Mouse (Mus musculus) thymus, postnatal 4 days (tissue): ENCODE data around the gene Caly.

ENCODE experiments used
- DNase-seq: peaks from one replicate; pipeline ENCODE4 v3.0.0; 2021

The Caly gene

DNA sequence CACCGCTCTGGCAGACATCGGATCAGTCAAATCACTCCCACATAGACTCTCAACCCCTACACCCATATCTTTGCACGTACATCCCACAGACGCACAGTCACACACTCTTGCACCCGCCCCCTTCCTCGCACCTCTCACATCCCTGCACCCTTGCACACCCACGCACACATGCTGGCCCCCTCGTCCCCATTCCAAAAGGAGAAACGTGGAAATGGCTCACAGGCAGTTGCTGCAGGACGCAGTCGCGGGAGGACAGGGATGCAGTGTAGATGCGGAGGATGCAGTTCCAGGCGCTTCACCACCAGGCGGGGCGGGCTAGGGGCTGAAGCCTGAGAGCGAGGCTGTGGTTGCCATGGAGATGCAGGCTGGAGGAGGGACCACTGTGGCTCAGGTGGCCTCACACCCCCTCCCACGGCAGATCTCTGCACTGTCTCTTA, at the start of gene Caly:
Caly (minus strand) TSS at position 307 of the 437 bp plus-strand sequence.
- peak; percentile 77 for DNase-seq

DNA sequence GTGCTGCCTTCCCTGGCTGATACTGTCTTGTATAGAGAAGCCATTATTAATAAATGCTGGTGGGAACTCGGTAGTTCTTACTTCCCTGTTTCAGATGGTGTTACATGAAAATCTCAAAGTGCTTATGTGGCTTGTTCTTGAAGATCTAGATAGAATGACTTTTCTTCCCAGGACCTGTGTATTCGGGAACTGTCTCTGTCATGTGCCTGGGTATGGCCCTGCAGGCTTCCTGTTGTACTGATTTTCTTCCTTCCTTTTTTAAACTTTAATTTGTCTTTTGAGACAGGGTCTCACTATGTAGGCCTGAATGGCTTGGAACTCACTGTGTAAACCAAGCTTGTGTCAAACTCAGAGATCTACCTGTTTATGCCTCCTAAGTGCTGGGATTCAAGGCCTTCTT, 45.6 kb upstream of the Caly start:
- DNase-seq: no peak

DNA sequence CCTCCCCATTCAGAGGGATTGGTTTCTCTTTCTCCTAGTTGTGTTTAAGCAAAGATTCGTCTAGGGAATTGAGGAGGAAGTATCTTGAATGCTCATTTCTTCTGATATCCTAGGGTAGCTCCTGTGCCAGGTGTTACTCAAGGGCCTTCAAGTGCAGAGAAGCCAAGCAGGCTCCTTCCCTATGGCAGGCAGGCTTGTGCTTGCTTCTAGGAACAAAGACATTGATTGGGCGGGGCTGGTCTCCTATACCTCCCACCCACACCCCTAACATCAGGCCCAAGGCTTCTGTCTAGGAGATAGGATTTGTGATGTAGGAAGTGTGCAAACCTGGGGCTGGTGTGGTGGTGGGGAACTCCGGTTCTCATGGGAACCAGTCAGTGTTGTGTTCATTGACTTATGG, 44.6 kb upstream of the Caly start:
- no peak for DNase-seq

DNA sequence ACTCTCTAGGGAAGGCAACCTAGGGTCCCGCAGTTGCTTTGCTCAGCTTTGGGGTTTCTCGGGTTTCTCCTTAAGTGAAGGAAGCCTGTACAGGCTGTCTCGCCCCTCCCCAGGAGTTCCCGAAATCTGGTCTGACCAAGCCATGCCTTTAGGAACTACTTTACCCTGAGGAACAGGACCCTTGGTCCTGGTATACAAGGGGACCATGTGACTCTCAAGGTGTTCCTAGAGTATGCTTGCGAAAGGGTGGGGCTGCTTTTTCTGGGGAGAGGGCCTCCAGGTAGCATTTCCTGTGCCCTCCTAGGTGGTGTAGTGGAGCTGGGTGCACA, 43.6 kb upstream of the Caly start:
- DNase-seq: no peak

DNA sequence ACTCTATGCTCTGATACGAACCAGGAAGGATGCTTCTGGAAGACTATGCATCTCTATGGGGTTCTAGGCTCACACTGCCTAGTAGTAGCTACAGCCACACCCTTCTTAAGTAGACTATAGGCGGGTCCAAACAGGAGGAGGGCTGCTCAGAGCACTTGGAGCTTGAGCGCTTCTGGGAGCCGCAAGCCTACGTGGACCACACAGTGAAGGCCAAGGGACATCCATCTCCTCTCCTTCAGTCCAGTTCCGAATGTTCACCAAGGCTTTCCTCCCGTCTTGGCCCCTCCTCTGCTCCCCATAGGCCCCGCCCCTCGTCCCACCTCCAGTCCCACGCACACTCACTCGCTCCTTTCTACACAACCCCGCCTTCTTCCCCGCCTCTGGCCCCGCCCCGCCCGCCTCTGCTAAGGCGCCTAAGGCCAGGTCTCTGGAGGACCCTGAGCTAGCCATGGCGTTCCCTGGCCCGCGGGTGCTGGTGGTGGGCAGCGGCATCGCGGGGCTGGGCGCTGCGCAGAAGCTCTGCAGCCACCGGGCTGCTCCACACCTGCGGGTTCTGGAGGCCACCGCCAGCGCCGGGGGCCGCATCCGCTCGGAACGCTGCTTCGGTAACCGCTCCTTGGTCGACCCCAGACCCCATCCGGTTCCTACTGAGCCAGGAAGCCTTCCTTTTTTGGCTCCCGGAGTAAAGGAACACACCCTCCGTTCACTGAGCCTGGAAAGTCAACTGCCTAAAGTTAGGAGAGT, 43.1 kb upstream of the Caly start:
- DNase-seq: peak; percentile 96

DNA sequence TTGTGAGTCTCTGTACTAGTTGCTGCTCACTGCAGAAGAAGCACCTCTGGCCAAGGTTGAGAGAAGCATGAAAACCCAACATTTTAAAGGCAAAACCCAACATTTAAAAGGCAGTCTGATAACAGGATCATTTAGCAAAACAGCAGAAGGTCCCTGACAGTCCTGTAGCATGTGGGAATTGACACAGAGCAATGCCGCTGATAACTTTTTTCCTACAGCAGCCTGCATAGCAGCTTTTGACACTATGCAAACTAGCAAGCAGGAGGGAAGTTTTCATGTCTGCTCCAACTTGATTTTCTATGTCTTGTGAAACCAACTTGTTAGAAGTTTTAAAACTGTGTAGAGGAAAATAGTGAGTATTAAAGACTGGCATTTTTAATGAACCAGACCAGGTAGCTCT, 42.0 kb upstream of the Caly start:
- DNase-seq: no peak

DNA sequence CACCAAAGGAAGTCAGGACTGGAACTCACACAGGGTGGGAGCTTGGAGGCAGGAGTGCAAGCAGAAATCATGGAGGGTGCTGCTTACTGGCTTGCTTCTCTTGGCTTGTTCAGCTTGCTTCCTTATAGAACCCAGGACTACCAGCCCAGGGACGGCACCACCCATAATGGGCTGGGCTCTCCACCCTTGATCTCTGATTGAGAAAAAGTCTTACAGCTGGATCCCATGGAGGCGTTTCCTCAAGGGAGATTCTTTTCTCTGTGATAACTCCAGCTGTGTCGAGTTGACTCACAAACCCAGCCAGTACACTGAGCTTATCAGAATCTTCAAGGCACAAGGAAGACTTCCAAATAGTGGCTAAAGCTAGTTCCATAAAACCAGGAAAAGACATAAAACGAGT, 40.4 kb upstream of the Caly start:
- no peak for DNase-seq

DNA sequence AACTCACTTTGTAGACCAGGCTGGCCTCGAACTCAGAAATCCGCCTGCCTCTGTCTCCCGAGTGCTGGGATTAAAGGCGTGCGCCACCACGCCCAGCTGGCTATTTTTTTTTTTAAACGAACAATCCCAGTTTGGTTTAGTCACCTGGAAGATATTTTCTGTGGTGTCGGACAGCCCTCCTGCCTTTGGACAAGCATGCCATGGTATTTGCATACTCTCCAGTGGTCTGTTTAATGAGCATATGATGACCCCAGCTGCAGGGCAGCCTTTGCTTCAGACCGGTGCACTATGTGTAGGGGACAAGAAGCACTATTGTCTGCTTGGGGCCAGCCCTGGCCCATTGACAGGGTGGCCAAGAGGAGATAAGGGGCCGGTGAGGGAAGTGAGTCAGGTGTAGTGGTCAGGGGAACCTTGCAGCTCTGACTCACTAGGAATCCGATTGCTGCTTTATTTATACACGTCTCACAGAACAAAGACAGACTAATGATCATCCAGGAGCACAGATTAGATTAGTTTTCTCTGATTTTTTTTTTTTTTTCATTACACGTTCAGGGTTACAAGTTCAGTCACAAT, 39.1 kb upstream of the Caly start:
- DNase-seq: no peak

DNA sequence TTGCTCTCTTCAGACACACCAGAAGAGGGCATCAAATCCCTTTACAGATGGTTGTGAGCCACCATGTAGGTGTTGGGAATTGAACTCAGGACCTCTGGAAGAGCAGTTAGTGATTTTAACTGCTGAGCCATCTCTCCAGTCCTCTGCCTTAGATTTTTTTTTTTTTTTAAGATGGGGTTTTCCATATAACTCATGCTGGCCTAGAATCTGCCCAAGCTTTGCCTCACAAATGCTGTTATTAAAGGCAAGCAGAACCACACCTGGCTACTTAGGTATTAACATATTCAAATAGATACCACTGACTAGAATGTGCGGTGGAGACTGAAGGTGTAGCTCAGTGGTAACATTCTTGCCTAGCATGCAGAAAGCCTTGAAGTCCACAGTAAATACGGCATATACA, 38.1 kb upstream of the Caly start:
- DNase-seq: no peak

DNA sequence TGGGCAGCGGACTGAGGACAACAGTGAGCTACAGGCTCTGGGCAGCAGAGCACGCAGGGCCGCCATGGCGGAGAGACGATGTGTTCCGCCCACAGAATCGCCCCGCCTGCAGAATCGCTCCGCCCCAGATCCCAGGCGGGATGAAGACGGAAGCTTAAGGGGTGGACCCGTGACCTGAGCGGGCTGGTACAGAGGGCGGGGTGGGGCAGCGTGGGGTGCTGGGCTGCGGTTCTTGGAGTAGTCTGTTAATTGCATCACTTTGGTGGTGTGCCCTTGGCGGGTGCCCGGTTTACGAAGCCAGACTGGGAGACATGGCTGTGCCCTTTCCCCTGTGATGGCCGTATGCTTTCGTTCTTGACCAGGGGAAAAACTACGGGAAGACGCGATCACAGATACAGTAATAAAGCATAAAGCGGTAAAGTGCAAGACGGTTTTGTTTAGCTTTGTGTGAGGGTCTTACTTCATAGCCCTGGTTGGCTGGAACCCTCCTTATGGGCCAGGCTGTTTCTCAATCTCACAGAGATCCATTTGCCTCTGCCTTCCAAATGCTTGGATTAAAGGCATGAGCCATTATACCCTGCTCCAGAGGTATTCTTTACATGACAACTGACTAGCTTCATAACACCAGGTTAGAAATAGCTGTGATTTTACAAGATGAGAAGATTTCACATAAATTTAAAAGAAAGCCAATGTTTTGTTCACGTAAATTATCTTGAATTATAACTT, 34.1 kb upstream of the Caly start, which contains the start of gene Echs1:
Echs1 (minus strand) TSS at position 148 of the 726 bp plus-strand sequence.
- DNase-seq: peak; percentile 87

DNA sequence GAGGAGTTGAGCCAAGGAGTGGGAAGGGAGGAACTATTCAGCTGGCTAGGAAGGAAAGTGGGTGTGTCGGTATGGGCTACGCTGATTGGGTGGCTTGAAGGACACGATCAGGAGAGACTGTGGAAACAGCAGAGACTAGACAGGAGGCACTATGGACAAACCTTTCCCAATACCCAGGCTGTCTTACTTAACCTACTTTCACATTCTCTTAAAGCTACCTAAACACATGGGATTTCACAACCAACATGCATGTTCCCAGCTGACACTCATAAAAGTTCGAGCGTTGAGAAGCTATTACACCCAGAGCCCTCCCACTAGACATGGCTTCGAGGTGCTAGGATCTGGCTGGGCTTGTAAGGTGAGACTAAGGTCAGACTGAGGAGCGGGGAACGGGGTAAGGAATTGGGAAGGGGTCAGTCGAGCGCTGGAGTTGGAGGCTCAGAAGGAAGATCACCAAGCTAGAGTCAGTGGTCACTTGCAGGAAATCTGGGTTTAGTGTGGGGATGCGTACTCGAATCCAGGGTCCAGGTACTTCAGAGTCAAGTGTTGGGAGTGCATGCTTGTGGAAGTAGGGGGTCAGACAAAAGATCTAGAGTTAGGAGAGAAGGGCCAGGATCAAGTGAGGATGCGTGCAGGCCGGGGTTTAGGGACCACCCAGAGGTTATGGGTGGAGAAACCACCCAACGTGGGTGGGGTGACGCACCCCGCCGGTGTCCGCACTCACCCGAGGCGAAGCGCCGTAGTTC, 33.4 kb upstream of the Caly start, which contains the start of gene Paox:
Paox (plus strand) TSS at position 217 of the 746 bp plus-strand sequence.
- peak; percentile 15 for DNase-seq

DNA sequence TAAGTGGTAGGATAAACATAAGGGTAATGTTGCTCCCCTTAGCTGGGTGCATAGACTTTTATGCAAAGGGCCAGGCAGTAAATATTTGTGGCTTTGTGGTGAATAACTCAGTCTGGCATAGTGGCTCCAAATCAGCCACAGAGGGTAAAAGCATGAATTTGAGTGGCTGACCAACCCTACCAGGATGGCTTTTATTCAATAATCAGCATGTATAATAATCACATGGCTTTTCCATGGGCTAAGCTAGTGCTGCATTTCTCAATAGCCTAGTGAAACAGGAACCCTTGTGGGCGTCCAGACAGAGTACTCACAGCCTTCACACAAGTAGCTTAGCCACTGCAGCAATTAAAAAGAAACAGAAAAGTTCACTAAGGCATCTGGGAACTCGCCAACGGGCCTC, 29.6 kb upstream of the Caly start:
- DNase-seq: no peak

DNA sequence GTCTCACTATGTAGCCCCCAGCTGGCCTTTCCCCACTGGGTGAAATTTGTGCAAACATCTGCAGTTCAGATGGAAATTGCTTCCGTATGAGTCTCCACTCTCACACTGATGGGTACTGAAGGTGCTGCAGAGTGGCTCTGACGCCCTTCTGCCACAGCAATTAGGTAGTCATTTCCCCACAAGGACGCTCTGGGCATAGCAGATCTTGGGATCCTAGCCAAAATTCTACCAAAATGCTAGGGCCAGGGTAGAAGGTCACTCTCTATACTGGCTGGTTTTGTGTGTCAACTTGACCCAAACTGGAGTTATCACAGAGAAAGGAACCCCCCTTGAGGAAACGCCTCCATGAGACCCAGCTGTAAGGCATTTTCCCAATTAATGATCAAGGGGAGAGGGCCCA, 21.7 kb upstream of the Caly start:
- no peak for DNase-seq

DNA sequence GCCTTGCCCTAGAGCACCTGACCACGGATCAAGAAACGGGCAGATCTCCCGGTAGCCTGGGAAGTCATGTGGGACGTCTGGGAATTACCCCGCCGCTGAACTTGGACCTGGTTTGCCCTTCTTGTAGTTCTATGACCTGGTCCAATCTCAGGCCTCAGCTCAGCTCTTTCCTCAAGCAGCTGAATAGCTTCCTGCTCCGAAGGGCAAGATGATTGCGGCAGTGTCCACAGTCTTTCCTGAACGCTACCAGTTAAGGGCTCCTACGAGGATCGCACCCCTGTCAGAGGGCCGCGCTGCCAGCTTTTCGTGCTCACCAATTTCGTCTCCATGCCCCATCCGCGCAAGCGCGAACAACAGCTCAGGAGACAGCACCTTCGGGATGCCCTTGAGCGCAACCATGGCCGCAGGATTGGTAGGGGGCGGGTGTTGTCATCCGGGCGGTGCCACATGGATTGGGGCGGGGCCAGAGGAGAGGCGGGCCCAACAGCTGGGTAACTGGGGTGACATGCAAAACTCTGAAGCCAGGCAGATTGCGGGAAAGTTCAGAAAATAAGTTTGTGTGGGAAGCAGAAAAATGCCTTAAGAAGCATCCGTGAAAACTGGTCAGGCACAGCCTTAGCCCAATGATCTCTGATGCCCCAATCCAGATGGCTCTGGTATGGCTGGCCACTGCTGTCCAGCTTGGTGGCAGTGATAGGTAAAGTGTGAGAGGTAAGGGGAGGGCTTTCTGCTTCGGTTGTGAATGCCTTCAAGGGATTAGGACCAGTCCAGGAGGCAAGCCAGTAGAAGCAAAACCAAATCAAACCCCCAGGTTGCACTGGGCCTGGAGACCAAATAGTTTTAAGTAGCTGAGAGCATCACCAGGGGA, 19.9 kb upstream of the Caly start, which contains the start of gene Fuom:
Fuom (minus strand) TSS at position 449 of the 868 bp plus-strand sequence.
- peak; percentile 91 for DNase-seq

DNA sequence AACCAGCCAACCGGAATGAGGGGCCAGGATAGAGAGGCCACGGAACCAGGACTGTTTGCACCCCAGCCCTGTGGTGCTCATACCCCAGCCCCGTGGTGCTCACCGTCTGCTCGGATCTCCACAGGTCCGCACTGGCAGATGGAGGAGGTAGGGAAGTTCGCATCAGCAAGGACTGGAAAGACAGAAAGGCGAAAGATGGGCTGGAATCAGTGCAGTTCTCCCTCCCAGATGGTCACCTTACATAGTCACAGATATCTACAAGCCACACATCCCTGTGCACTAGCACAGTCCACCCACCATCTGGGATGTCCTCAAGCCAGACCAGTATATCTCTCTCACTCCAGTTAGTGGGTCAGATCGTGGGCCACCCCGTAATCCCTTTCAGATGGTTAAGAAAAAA, 19.1 kb upstream of the Caly start:
- no peak for DNase-seq

DNA sequence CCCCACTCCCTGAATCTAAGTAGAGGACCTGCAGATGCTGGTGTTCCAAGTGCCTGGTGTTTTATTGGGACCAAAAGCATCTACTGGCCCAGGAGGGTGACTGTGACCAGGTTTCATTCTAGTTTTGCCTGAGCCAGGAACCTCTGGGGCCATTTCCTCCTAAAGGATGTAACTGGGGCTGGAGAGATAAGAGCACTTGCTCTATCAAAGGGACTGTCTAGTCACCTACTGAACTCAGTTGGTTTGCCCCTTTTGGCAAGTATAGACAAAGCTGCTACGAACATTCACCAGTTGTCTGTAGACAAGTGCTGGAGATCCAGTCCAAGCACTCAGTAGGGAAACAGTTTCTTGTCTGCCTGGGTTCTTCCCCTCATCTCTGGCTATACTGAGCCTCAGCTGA, 16.1 kb upstream of the Caly start:
- no peak for DNase-seq

DNA sequence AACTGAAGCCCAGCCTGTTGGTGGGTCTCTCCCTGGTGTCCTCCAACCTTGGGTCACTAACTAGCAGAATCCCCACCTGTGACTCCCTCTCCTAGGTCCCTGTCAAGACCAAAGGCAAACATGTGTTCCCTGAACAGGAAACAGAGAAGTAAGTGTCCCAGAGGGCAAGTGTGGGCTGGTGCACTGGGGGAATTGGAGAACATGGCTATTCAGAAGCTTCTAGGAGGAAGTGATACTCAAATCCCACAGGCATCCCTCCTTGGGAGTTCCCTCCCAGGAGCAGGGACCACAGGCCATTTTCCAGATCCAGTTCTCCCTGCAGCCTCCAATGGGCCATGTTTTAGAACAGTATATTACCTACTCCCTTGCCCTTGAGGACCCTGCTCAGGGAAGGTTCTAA, 13.7 kb upstream of the Caly start:
- no peak for DNase-seq

DNA sequence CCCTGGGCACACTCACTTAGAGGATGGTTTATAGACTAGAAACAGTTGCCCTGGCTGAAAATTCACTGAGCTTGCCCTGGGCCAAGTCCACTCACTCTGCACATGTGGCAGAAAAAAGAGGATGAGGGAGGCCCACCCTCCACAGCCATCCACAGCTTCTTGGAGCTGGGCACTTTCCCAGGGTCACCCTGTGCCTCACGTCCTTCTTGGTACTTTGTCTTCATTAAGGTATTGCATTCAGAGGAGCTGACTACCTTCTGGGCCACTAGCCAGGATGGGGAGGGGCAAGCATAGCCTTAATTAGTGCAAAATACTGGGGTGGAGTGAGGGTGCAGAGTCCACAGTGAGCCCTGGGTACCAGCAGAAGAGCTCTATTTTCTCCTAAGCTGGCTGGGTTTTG, 13.2 kb upstream of the Caly start:
- no peak for DNase-seq

DNA sequence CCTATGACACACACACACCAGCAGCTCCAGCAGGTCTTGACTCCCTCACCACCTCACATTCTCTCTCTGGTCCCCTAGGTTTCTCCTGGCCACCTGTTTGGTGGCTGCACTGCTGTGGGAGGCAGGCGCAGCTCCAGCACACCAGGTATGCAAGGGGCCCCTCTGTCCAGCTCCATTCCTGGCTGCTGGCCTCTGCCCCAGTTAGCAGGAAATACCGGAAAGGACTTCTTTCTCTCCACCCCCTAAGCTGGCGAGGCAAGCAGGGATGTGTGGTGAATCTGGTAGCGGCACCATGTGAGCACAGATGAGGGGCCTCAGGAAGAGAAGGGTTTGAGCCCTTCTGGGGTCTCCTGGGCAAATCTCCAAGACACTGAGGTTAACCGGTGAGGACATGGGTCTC, 12.6 kb upstream of the Caly start:
- DNase-seq: no peak

DNA sequence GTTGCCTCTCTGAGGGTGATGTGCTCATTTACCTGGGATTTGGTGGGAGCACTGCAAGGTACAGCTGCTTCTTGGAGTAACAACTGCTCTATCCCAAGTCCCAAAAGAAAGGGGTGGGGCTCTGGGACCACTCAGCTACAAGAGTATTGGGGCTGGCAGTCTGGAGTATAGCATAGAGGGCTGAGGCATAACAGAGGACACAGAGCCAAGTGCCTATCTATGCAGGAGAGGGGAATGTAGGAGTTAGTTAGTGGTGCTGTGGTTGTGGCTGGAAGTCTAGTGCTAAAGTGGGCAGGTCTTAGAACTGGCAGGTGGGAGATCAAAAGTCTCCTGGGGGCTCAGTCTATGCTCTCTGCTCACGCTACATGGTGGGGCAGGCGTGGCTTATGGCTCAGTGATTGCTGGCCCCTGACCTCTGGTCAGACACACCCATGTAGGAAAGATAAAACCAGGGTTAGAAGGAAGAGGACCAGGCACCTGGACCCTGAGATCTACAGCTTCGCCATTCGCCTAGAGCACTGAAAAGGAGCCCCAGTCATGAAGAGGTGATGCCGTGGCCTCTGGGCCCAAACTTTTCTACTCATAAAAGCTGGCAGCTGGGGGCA, 10.7 kb upstream of the Caly start, which contains the start of gene Prap1:
Prap1 (plus strand) TSS at position 472 of the 605 bp plus-strand sequence.
- no peak for DNase-seq

DNA sequence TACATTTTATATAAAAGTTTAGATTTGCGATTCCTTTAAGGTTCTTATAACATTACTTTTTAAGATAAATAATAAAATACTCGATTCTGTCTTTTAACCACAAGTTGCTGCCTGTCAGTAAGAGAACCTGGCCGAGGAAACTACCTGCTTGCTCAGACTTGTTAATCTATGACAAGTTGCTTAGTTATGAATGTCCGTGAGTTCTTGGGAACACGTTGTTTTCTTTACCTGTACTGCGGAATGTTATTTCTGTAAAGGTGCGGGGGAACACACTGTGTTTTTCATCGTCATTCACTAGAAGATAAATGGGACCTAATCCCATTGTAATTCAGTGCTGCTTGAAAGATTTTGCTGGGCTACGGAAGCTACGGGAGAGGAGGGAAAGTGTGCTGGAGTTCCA, 8.3 kb upstream of the Caly start:
- DNase-seq: no peak
